In the genomic region with DNA sequence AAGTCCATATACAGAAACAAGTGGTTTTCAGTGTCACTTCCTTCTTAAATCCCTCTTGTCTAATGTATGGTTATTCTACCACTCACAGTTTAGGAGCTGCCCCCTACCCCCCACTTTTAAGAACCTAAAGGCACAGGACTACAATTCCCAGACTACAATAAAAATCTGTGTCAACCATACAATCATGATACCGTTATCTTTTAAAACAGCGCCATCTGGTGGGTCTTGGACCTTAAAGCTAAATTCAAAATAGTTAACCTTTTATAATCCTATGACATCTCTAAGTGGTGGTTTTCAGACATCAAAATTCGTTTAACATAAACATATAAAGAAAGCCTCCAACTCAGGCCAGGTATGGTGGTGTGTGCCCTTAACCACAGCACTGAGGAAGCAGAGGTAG, we compare ENCODE assay signal across 1 mouse cellular context.
TF ChIP-seq lines count a peak whose summit lies in the region.

No protein-coding gene starts in this region.

TF ChIP-seq in CH12.LX, 34 proteins besides CTCF, POLR2A, EP300 and RAD21:
- TF ChIP-seq RCOR1 (conservative IDR thresholded peaks at IDR 0.05; ENCODE audit: low read depth, low read length) (no peak), MAFK (IDR thresholded peaks at IDR 0.05; ENCODE audit: insufficient replicate concordance, low read length) (peak; percentile 65; the same call in 1 of the 2 replicates), ZNF384 (IDR thresholded peaks at IDR 0.05; ENCODE audit: low read depth, low read length) (peak; percentile 18; the same call in 1 of the 2 replicates), ZC3H11A (IDR thresholded peaks at IDR 0.05; ENCODE audit: low read depth, low read length) (peak; percentile 86), SIN3A (IDR thresholded peaks at IDR 0.05; ENCODE audit: low read length) (0 out of 2 replicates have a peak, but pooled peaks have one; percentile 45), MYC (IDR thresholded peaks at IDR 0.05; ENCODE audit: low read depth, low read length) (0 out of 2 replicates have a peak, but pooled peaks have one; percentile 44), TBP (conservative IDR thresholded peaks at IDR 0.05; ENCODE audit: low read depth, low read length) (0 out of 2 replicates have a peak, but pooled peaks have one; percentile 17), NRF1 (IDR thresholded peaks at IDR 0.05; ENCODE audit: low read depth, low read length) (no peak), HCFC1 (IDR thresholded peaks at IDR 0.05; ENCODE audit: low read depth, low read length) (peak; percentile 74), JUN (IDR thresholded peaks at IDR 0.05; ENCODE audit: insufficient read depth, low read depth, low read length) (no peak), MEF2A (IDR thresholded peaks at IDR 0.05; ENCODE audit: borderline replicate concordance, low read depth, low read length) (no peak), CHD1 (IDR thresholded peaks at IDR 0.05; ENCODE audit: low read depth, low read length) (no peak), USF2 (conservative IDR thresholded peaks at IDR 0.05; ENCODE audit: low read depth, low read length) (no peak), POLR2AphosphoS2 (IDR thresholded peaks at IDR 0.05; ENCODE audit: low read depth, low read length) (no peak), IRF4 (IDR thresholded peaks at IDR 0.05; ENCODE audit: low read depth, low read length) (peak; percentile 42; the same call in 1 of the 2 replicates), UBTF (IDR thresholded peaks at IDR 0.05; ENCODE audit: low read depth, low read length) (no peak), MAZ (IDR thresholded peaks at IDR 0.05; ENCODE audit: low read depth, low read length) (0 out of 2 replicates have a peak, but pooled peaks have one; percentile 55), JUND (conservative IDR thresholded peaks at IDR 0.05; ENCODE audit: low read depth, low read length) (peak; percentile 39; the same call in 1 of the 2 replicates), SMC3 (IDR thresholded peaks at IDR 0.05; ENCODE audit: low read depth, low read length) (peak; percentile 92), ZMIZ1 (IDR thresholded peaks at IDR 0.05; ENCODE audit: low read depth, low read length) (no peak), ELF1 (IDR thresholded peaks at IDR 0.05; ENCODE audit: low read depth, low read length) (no peak), TCF12 (IDR thresholded peaks at IDR 0.05; ENCODE audit: low read depth, low read length) (no peak), KAT2A (IDR thresholded peaks at IDR 0.05; ENCODE audit: insufficient replicate concordance, low read length) (no peak)
